Mouse (Mus musculus) embryonic facial prominence, embryonic 11.5 days (tissue): ENCODE measurements around the gene Utp18. TPM values are rescaled to one million over a fixed set of nuclear protein-coding genes. Genes with fewer than 3 reads are reported as not detected.

ENCODE experiments used
- ATAC-seq: fragments of 200-750 bp; cut with Nextera tagmentation; replicated peaks from 2 replicates; pipeline ENCODE4 v1.8.0; 2017; ENCODE audit warnings: low read depth; ENCODE audit not compliant: insufficient number of reproducible peaks, low FRiP score, low TSS enrichment
- DNase-seq: peaks from one replicate; pipeline ENCODE4 v3.0.0-alpha.2; 2015; ENCODE audit warnings: low spot score
- H3K27ac ChIP-seq: fragments of 300-500 bp; sonication (generic); replicated peaks from 2 replicates; pipeline ENCODE4 v1.5.1; 2014; ENCODE audit warnings: mild to moderate bottlenecking, low read depth, low read length, control low read depth
- H3K27me3 ChIP-seq: fragments of 300-500 bp; sonication (generic); 2 replicates; pipeline ENCODE4 v1.6.1; 2014; ENCODE audit warnings: mild to moderate bottlenecking, low read length, moderate library complexity, mixed read lengths; ENCODE audit not compliant: control insufficient read depth, insufficient read depth
- H3K36me3 ChIP-seq: fragments of 300-500 bp; sonication (generic); replicated peaks from 2 replicates; pipeline ENCODE4 v1.6.1; 2014; ENCODE audit warnings: low read depth, mild to moderate bottlenecking, low read length, moderate library complexity, mixed read lengths; ENCODE audit not compliant: control insufficient read depth, insufficient read depth
- H3K4me1 ChIP-seq: fragments of 300-500 bp; sonication (generic); 2 replicates; pipeline ENCODE4 v1.6.1; 2014; ENCODE audit warnings: low read length, mixed read lengths; ENCODE audit not compliant: control insufficient read depth, insufficient read depth
- H3K4me2 ChIP-seq: fragments of 300-500 bp; sonication (generic); 2 replicates; pipeline ENCODE4 v1.6.1; 2014; ENCODE audit warnings: low read depth, mild to moderate bottlenecking, control low read depth, low read length, moderate library complexity
- H3K4me3 ChIP-seq: fragments of 300-500 bp; sonication (generic); 2 replicates; pipeline ENCODE4 v1.5.1; 2014; ENCODE audit warnings: low read depth, low read length, control low read depth
- H3K9ac ChIP-seq: fragments of 300-500 bp; sonication (generic); replicated peaks from 2 replicates; pipeline ENCODE4 v1.6.1; 2014; ENCODE audit warnings: mild to moderate bottlenecking, control low read depth, low read length
- H3K9me3 ChIP-seq: fragments of 300-500 bp; sonication (generic); replicated peaks from 2 replicates; pipeline ENCODE4 v1.6.1; 2016; ENCODE audit warnings: mild to moderate bottlenecking, low read length, inconsistent platforms, mixed read lengths; ENCODE audit not compliant: control insufficient read depth
- WGBS: fragments of 180-500 bp; shearing (Covaris S2); extraction: QIAGEN DNeasy Blood & Tissue Kit; methylation state at CpG from one replicate; pipeline ENCODE4 v1.1.7; 2014; 5-methylcytosine and 5-hydroxymethylcytosine counted together
- polyA plus RNA-seq: library from polyadenylated mRNA; unstranded; fragments of >200 nt; fragmentation: Nextera tagmentation; extraction: Ambion mirVana; gene quantifications from 2 replicates; pipeline ENCODE4 v1.2.1, GENCODE M21; 2014

Gene Utp18
- polyA plus RNA-seq, 1 experiment from 2014 or later, result 53.0 TPM

DNA sequence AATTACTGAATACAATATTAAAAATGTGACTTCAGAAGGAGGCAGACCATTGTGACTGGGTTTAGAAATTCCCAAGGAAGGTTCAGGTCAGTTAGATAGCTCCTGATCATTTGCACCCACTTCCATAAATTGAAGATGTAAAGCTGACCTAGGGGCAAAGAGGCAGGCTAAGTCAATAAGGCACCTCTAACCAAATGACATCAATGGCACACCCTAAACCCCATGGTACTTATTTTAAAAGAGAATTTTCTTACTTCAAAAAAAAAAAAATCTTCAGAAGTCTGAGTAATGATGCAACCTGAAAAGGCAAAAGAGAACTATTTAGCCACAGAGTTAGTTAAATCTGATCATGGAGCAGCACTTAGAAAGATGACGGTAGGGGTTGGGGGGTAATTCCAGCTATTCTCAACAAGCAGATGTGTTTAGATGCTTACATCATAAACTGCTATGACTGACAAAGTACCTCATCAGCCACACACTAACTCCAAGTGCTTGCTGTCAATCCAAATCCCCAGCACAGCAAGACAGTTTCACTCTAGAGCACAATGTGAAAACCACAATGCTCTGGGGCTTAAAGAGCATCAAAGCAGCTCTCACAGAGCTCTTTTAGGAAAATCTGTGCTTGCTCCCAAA lies 24.9 kb downstream of the Utp18 start:
- Histone ChIP-seq H3K4me2 (no peak overlapping the region), H3K4me1 (no peaks in the 10 kb centered on the region), H3K4me3 (no peak overlapping the region), H3K36me3 (no peaks in the 10 kb centered on the region), H3K27me3 (no peaks in the 10 kb centered on the region), H3K9me3 (no peaks in the 10 kb centered on the region), H3K27ac (no peak overlapping the region), H3K9ac (no peak overlapping the region)
- ATAC-seq (no peak), DNase-seq (no peak)
- 87% methylated on average over 1 of the region's 1 CpGs for WGBS

DNA sequence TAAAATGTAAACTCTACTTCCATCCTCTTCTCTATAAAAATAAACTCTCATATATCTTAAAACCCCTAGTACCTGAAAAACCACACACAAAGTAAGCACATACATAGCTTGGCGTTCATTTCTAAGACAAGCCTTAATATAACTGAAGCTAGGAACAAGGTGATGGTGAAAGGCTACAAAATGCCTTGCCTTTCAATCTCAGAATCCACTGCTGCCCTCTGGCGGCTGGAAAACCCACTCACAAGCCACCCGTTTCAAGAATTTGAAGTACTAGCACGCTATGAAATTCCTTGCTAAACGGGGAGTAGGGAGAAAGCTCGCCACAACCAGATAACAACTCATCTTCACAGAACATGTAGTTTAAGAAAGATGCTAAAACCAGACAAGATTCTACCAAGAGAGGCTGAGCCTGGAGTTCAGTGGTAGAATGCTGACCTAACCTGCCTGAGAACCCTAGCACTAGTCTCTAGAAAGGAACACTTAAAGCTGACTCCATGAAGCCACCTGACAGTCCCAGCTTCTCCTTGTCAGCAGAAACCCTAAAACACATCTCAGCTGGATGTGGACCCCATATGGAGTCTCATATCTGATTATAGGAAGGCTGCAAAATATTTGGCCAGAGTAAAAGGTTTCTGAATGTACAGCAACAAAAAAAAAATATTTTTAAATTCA lies 29.1 kb downstream of the Utp18 start:
- H3K4me1 ChIP-seq, result no peaks in the 10 kb centered on the region
- DNase-seq (peak; percentile 86), ATAC-seq (no peak)
- H3K36me3 ChIP-seq, result no peaks in the 10 kb centered on the region
- no peak overlapping the region for H3K27ac ChIP-seq
- WGBS, result 6% methylated on average over 6 of the region's 6 CpGs
- H3K9me3 ChIP-seq, result no peaks in the 10 kb centered on the region
- H3K4me2 ChIP-seq, result no peak overlapping the region
- no peaks in the 10 kb centered on the region for H3K27me3 ChIP-seq
- no peak overlapping the region for H3K4me3 ChIP-seq
- no peak overlapping the region for H3K9ac ChIP-seq

DNA sequence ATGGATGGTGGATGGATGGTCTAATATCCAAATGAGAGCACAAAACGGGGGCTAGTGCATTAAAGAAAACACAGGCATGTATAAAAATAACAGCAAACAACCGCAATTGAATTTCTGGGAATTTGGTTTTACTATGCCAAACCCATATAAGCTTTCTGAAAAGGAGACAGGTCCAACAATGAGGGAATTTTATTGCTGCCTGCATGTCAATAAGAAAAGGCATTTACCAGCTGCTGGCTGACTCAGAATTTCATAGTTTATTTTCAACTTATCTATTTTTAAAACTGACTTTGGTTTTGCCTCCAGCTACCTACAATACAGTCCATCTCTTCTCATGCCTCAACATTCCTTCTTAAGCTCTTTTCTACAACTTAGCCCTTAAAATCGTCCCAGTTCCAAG lies 33.0 kb downstream of the Utp18 start:
- no peaks in the 10 kb centered on the region for H3K36me3 ChIP-seq
- H3K4me1 ChIP-seq, result no peaks in the 10 kb centered on the region
- no peaks in the 10 kb centered on the region for H3K9me3 ChIP-seq
- no peaks in the 10 kb centered on the region for H3K27me3 ChIP-seq
- no peak overlapping the region for H3K9ac ChIP-seq
- DNase-seq (no peak), ATAC-seq (no peak)
- H3K4me3 ChIP-seq, result no peak overlapping the region
- 76% methylated on average over 3 of the region's 3 CpGs for WGBS
- H3K27ac ChIP-seq, result no peak overlapping the region
- H3K4me2 ChIP-seq, result no peak overlapping the region

DNA sequence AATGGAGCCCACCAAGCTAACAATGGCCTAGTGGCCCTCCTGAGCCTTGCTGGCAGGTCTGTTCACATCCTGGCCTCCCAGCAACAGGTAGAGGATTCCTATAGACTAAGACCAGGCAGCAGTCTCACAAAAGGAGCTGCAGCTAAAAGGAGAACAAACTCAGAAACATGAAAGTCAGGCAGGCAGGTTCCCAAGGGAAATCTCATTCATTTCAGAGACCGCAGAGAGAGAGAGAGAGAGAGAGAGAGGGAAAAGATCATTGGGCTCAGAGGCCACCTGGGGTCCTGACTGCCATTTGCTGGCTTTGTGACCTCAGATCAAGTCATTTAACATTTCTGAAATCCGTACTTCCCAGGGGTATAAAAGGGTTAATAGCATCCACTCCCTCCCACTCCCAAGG lies 38.2 kb downstream of the Utp18 start:
- H3K4me1 ChIP-seq, result no peaks in the 10 kb centered on the region
- no peak overlapping the region for H3K4me2 ChIP-seq
- no peak overlapping the region for H3K9ac ChIP-seq
- H3K27ac ChIP-seq, result no peak overlapping the region
- 18% methylated on average over 2 of the region's 2 CpGs for WGBS
- H3K9me3 ChIP-seq, result no peaks in the 10 kb centered on the region
- DNase-seq (no peak), ATAC-seq (no peak)
- no peaks in the 10 kb centered on the region for H3K27me3 ChIP-seq
- H3K4me3 ChIP-seq, result no peak overlapping the region
- H3K36me3 ChIP-seq, result no peaks in the 10 kb centered on the region

DNA sequence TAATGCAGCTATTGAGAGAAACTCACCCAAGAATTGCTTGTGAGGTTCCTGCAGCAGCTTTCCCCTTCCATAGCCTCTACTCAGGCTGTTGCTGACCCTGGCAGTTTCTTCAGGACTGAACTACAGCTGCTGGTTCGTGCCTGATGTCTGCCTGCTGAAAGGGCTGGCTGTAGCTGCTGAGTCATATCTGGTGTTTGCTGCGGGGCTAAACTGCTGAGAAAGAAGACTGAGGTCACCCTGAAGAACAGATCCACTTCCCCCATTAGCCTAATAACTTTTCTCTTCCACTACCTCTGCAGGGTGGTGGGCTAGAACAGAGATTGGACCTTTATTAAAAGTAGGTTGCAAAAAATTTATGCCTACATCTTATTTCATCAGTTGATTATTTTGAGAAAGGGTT lies 49.8 kb downstream of the Utp18 start:
- Histone ChIP-seq H3K4me2 (no peak overlapping the region), H3K9ac (no peak overlapping the region), H3K27ac (no peak overlapping the region), H3K4me1 (no peaks in the 10 kb centered on the region), H3K27me3 (no peaks in the 10 kb centered on the region), H3K9me3 (no peaks in the 10 kb centered on the region), H3K36me3 (no peaks in the 10 kb centered on the region), H3K4me3 (no peak overlapping the region)
- ATAC-seq (no peak), DNase-seq (no peak)
- WGBS, result 70% methylated on average over 2 of the region's 2 CpGs

DNA sequence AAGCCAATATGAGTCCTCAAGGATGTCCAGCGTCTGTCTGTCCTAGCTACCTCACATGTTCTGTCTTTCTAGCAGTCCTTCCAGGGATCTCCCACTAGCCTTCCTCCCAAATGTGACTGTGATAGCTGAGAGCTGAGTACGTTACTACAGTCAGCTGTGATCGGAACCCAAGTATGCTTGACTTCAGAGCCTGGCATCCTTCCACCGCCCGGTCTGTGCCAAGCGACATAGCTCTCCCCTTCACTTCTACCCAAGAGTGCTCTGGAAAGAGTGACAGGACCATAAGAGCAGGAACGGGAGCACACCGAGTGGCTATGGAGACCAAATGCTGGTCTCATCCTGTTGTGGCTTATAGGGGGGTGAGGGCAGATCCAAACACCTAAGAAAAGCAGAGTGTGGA lies 55.6 kb downstream of the Utp18 start:
- Histone ChIP-seq H3K9ac (no peak overlapping the region), H3K4me2 (no peak overlapping the region), H3K4me3 (no peak overlapping the region), H3K27ac (no peak overlapping the region), H3K27me3 (no peaks in the 10 kb centered on the region), H3K4me1 (no peaks in the 10 kb centered on the region), H3K9me3 (no peaks in the 10 kb centered on the region), H3K36me3 (no peaks in the 10 kb centered on the region)
- DNase-seq, result no peak
- 93% methylated on average over 8 of the region's 8 CpGs for WGBS
- no peak for ATAC-seq

DNA sequence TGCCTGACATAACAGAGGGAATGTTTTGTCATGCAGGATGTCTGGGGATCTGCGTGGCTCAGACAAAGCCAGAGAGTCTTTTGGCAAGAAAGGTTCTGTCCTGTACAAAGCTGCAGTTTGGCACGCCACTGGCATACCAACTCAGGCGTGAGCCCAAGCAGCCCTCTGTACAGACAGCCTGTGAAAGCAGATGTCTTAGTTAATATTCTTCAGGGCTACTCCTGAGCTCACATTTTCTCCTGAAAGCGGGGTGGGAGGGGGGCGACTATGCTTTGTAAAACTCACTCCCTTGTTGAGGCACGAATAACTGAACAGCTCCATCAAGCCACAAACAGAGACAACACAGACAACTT lies 56.3 kb downstream of the Utp18 start:
- DNase-seq, result no peak
- H3K4me1 ChIP-seq, result no peaks in the 10 kb centered on the region
- ATAC-seq, result no peak
- no peaks in the 10 kb centered on the region for H3K27me3 ChIP-seq
- H3K9me3 ChIP-seq, result no peaks in the 10 kb centered on the region
- H3K9ac ChIP-seq, result no peak overlapping the region
- H3K36me3 ChIP-seq, result no peaks in the 10 kb centered on the region
- no peak overlapping the region for H3K27ac ChIP-seq
- whole genome bisulfite sequencing, result 78% methylated on average over 6 of the region's 6 CpGs
- no peak overlapping the region for H3K4me3 ChIP-seq
- H3K4me2 ChIP-seq, result no peak overlapping the region

DNA sequence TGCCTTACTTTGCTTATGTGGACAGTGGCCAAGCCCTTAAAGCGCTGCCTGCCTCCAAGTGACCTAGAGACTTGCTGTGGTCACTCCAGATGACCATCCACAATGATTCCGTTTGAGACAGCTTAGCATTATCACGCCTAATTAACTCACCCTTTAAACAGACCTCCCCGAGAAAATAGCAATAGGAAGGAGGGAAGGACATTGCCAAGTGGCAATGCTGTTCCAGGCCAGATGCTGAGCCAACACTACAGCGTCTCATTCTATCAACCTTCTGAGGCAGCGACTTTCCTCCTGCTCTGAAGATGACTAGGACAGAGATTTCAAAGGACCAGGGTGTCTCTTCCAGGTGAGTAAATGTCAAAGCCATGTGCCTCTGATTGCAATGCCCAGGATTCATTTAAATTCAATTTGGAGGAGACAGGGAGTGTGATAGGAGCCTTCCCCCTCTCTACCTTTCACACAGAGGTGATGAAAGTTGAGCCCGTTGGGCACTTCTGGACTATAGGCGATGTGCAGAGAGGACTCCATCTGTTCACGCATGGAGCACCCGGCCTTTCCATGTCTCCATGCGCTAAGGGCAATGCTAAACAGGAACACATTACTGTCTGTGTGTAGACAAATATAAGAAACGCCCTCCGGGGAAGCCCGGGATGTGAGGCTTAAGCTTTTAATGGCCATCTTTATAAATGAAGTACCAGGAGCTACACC lies 56.8 kb downstream of the Utp18 start:
- no peak for ATAC-seq
- H3K27me3 ChIP-seq, result no peaks in the 10 kb centered on the region
- H3K4me1 ChIP-seq, result no peaks in the 10 kb centered on the region
- no peak overlapping the region for H3K9ac ChIP-seq
- no peak overlapping the region for H3K4me3 ChIP-seq
- no peaks in the 10 kb centered on the region for H3K36me3 ChIP-seq
- no peak overlapping the region for H3K27ac ChIP-seq
- H3K4me2 ChIP-seq, result no peak overlapping the region
- 74% methylated on average over 14 of the region's 14 CpGs for WGBS
- no peak for DNase-seq
- H3K9me3 ChIP-seq, result no peaks in the 10 kb centered on the region
